Mouse (Mus musculus): ENCODE data around the gene Fam208b.
A peak's percentile ranks its signal among the peaks of the same experiment; 100 is the strongest.

GRCm38 (mm10) chr13:3633895-3634811 lies 23.2 kb upstream of the Fam208b start, which contains the start of gene Asb13:
- TF ChIP-seq CTCF (IDR thresholded peaks at IDR 0.05; ENCODE audit: borderline replicate concordance, insufficient read depth, low read length), result no peak
- TF ChIP-seq POLR2A (IDR thresholded peaks at IDR 0.05; ENCODE audit: low read depth, low read length), result peak; percentile 82

All from embryonic fibroblast, embryonic 13.5 days (primary cell).